Mouse (Mus musculus) CH12F3 (cell line): ENCODE results near the gene Ly6g6f.
"Not testable (repeated sequence)": the region's sequence is repeated elsewhere in the genome, so short reads cannot be mapped to it uniquely, and the experiment has no call there.

ENCODE experiments used
- in situ Hi-C: fragments of 300-500 bp; cut with MboI; formaldehyde crosslinking; loops from 2 replicates; pipeline ENCODE4 v1.14.3; 2020; ENCODE audit warnings: low sequenced_read_pairs

Ly6g6f gene

GRCm38 (mm10) chr17:35085208-35085865 is at the start of gene Ly6g6f:
Gene Ly6g6f (minus strand): TSS chr17:35085610.
- in situ Hi-C loops: no loop called here

GRCm38 (mm10) chr17:35134801-35135590 is 49.6 kb upstream of the Ly6g6f start, which contains the start of gene Bag6:
Gene Bag6 (plus strand): TSS chr17:35135178.
- in situ Hi-C loops: no loop called here

GRCm38 (mm10) chr17:35133517-35133916 is 48.1 kb upstream of the Ly6g6f start:
- in situ Hi-C loops: no loop called here

GRCm38 (mm10) chr17:35132174-35132560 is 46.8 kb upstream of the Ly6g6f start:
- in situ Hi-C loops: no loop called here

- in situ Hi-C loops: no loop called here
Measured at GRCm38 (mm10) chr17:35131500-35132173, 46.2 kb upstream of the Ly6g6f start, which contains the start of gene Apom. Gene Apom (minus strand): TSS chr17:35132050.

DNA sequence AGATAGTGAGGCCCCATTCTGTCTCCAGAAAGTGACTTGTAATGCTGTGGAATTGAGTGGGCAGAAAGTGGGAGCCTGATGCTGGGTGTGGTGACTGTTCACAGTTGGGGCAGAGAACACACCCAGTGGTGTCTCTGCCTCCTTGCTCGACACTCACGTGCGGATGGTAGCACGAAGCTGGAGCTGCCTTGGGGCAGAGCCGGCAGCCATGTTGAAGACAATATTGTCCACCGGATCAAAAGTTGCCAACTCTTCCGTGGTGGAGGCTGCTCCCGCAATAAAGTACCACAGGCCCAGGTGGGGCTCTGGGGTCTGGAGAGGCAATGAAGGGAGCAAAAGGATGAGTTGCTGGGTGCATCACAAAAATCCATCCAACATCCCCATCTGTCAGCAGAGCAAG is 45.6 kb upstream of the Ly6g6f start:
- in situ Hi-C loops: no loop called here

- in situ Hi-C loops: no loop called here
Measured at GRCm38 (mm10) chr17:35128996-35129395, 43.6 kb upstream of the Ly6g6f start.

- in situ Hi-C loops: no loop called here
Measured at GRCm38 (mm10) chr17:35127017-35127416, 41.6 kb upstream of the Ly6g6f start.

GRCm38 (mm10) chr17:35126206-35126611 is 40.8 kb upstream of the Ly6g6f start, which contains the start of gene D17H6S53E:
Gene D17H6S53E (plus strand): TSS chr17:35126373.
- in situ Hi-C loops: no loop called here

- in situ Hi-C loops: no loop called here
Measured at GRCm38 (mm10) chr17:35125578-35125977, 40.2 kb upstream of the Ly6g6f start.

DNA sequence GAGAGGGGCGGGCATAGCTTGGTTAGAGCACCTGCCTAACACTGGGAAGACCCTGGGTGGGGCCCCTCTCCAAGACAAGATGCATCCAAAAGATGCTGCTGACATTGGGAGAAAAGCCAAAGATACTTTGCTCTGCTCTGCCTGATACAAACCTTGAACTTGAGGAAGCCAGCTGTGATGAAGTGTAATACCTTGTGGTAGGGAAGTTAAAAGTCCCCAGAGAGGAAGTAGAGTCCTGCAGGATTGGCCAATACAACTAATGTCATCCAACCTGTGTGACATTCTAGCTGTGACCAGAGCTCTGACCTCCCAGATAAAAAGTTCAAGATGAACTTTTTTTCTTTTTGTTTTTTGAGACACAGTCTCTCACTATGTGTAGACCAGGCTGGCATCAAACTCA is 39.7 kb upstream of the Ly6g6f start:
- in situ Hi-C loops: no loop called here

DNA sequence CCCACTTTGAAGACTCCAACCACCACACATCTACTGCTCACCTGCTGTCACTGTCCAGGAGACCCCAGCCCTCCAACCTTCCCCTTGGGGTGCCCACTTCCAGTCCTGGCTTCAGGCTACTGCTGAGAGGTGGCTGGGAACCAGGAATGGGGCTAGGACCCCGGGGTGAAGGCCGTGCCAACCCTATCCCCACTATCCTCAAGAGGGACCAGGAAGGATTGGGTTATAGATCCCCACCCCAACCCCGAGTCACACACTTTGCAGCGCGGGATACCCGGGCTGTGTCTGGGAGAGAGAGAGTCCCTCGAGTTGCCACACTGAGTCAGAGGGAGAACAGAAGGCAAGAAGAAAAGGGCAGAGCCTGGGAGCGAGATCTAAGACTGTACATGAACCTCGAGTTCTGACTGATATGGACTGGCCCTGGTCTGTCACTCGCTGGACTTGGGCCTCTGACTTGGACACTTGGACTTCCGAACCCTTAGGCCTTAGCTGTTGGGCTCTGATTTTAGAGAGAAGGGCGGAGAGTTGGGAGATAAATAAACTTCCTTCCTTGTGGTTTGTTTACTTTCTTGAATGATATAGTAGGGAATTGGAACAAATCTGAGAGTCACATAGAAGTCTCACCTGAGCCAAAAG is 39.0 kb upstream of the Ly6g6f start:
- in situ Hi-C loops: not testable (repeated sequence)

GRCm38 (mm10) chr17:35123287-35123686 is 37.9 kb upstream of the Ly6g6f start:
- in situ Hi-C loops: not testable (repeated sequence)

- in situ Hi-C loops: no loop called here
Measured at GRCm38 (mm10) chr17:35121871-35122303, 36.5 kb upstream of the Ly6g6f start, which contains the start of gene Csnk2b. Gene Csnk2b (minus strand): TSS chr17:35122053.

- in situ Hi-C loops: no loop called here
Measured at GRCm38 (mm10) chr17:35121143-35121799, 35.9 kb upstream of the Ly6g6f start, which contains the start of gene Gpank1. Gene Gpank1 (plus strand): TSS chr17:35121455.

- in situ Hi-C loops: no loop called here
Measured at GRCm38 (mm10) chr17:35120745-35121142, 35.3 kb upstream of the Ly6g6f start.

DNA sequence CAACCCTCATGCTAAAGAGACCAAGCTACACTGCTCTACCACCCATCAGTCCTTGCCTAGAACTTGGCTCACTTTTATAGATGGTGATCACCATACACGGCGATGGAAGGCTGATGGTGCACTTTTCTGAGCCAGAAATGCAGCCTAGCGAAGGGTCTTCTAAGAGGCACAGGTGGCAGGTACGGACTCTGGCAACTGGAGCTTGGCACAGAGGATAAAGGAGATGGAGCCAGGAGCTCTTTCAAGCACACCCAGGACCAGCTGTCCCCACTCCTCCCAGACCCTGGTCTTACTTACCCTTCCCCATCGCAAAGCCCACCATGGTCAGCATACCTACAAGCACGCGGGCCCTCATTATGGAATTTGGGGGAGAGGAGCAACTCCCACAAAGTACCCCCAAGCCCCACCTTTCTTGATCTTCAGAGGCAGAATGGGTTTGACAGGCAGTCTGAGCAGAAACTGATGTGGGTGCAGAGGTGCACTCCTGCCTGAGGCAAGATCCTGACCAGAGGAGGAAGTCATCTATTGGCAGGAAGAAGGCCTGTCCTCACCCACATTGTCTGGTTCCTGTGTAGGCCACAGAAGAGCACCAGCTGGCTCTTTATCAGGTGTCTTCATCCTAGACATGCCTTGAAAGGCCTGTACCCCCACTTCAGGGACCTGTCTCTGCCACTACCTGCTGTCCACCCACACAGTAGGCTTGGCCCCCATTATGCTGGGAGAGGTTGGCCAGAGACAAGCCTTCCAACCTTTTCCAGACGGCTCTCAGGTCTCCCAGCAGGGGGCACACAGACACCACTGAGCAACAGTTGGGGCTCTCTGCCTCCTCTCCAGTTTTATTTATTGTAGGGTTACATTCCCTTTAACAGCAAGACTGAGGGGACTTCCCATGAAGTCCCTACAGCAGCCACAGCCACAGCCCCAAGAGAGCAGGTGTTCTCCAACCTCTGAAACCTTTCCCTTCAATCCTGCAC is 29.9 kb upstream of the Ly6g6f start, which contains the start of gene Ly6g5b:
Ly6g5b (minus strand) TSS at position 383 of the 974 bp plus-strand sequence.
- in situ Hi-C loops: no loop called here

DNA sequence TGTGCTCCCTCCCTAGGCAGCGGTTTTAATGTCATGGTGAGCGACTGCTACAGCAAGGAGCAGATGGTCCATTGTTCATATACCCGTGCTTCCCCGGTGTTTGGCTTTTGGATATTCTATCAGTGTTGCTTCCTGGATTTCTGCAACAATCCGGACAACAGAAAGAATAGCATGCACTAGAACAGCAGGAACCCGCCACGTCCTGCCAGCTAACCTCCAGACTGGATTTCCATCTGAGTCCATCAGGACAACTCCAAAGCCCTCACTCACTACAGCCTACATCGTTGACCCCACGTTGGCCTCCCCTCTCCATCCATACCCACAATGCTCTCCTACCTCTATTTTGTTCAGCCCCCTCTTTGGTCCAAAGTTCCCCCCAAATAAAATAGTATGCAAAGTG is 26.4 kb upstream of the Ly6g6f start:
- in situ Hi-C loops: no loop called here

DNA sequence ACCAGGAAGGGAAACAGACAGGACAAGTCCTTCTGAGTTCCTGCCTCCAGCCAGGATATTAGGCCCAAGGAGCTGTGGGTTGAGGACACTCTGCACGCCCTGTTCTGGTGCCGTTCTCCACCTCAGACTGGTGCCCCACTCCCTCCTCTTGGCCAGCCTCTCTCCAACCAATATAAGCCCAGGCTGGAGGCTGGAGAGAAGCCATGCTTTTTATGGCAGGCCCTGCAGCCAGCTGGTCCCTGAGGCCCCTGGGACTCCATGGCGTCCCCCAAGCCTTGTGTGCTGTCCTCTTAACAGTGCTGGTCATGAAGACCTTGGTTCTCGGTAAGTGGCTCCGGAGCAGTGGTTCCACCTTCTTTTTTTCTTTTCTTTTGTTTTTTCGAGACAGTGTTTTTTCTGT is 22.7 kb upstream of the Ly6g6f start, which contains the start of gene Ly6g5c:
Ly6g5c (plus strand) TSS at position 183 of the 400 bp plus-strand sequence.
- in situ Hi-C loops: no loop called here
